Mouse (Mus musculus) lung, embryonic 14.5 days (tissue): ENCODE measurements at regions not wholly inside any gene's neighbourhood (a gene's known extent, or its start where the extent isn't known, plus 50 kb on each side); places are given as distances from the start of the nearest gene placed in this dataset.

Experiments used
- ATAC-seq: fragments of 200-750 bp; cut with Nextera tagmentation; 2 replicates; pipeline ENCODE4 v1.8.0; 2017; ENCODE audit warnings: mild to moderate bottlenecking, moderate TSS enrichment, moderate library complexity; ENCODE audit not compliant: insufficient read depth
- DNase-seq: peaks from one replicate; pipeline ENCODE4 v3.0.0-alpha.2; 2015
- H3K27ac ChIP-seq: fragments of 300-500 bp; sonication (generic); 2 replicates; pipeline ENCODE4 v1.5.1; 2014; ENCODE audit warnings: low read depth, mild to moderate bottlenecking, moderate library complexity
- H3K27me3 ChIP-seq: fragments of 300-500 bp; sonication (generic); 2 replicates; pipeline ENCODE4 v1.6.1; 2014; ENCODE audit warnings: low read length, control low read depth; ENCODE audit not compliant: insufficient read depth
- H3K36me3 ChIP-seq: fragments of 300-500 bp; sonication (generic); 2 replicates; pipeline ENCODE4 v1.6.1; 2014; ENCODE audit warnings: control low read depth; ENCODE audit not compliant: insufficient read depth
- H3K4me1 ChIP-seq: fragments of 300-500 bp; sonication (generic); 2 replicates; pipeline ENCODE4 v1.6.1; 2014; ENCODE audit warnings: antibody characterized with exemption, control low read depth; ENCODE audit not compliant: insufficient read depth
- H3K4me2 ChIP-seq: fragments of 300-500 bp; sonication (generic); 2 replicates; pipeline ENCODE4 v1.6.1; 2014; ENCODE audit warnings: mild to moderate bottlenecking
- H3K4me3 ChIP-seq: fragments of 300-500 bp; sonication (generic); 2 replicates; pipeline ENCODE4 v1.5.1; 2014; ENCODE audit warnings: low read depth, low read length
- H3K9ac ChIP-seq: fragments of 300-500 bp; sonication (generic); 2 replicates; pipeline ENCODE4 v1.6.1; 2014
- H3K9me3 ChIP-seq: fragments of 300-500 bp; sonication (generic); 2 replicates; pipeline ENCODE4 v1.6.1; 2016; ENCODE audit warnings: low read depth, low read length, control low read depth
- CTCF ChIP-seq: IDR thresholded peaks from 2 replicates; pipeline ENCODE4 v1.5.1; 2016; ENCODE audit warnings: antibody characterized with exemption, low read depth
- WGBS: fragments of 180-500 bp; shearing (Covaris S2); extraction: QIAGEN DNeasy Blood & Tissue Kit; methylation state at CpG from one replicate; pipeline ENCODE4 v1.1.7; 2014; 5-methylcytosine and 5-hydroxymethylcytosine counted together

DNA sequence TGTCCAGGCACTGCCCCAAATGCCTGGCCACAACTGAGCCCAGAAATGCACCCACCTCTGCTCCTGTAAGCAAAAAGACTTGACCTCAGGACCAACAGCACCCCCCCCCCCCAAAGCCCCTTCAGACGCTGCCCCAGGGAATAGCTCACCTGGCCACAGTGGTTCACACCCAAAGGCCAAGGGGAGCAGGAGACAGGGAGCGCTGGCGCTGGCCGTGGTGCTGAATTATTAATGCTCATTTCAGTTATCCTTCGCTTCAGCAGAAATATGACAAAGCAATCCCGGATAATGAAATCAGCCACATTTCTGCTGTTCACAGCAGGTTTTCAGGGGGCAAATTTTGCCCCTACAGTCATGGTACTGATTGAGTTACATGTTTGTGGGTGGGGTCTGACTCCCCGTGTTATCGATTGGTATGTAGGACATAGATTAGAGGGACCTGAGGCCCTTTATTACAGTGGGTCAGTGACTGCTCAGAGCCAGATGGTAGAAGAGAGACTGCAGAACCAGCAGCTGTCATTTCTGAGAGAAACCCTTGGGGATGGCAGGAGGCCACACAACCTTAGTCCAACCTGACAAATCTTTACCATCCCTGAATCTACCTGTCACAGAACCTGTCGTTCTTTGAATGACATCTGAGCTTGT lies 202.5 kb upstream of the N4bp1 start:
- no peaks in the 10 kb centered on the region for H3K4me1 ChIP-seq
- 40% methylated on average over 9 of the region's 9 CpGs for WGBS
- peak; percentile 87 for DNase-seq
- no peak overlapping the region for H3K9ac ChIP-seq
- H3K4me2 ChIP-seq: no peak overlapping the region
- H3K4me3 ChIP-seq: no peak overlapping the region
- no peaks in the 10 kb centered on the region for H3K27me3 ChIP-seq
- no peaks in the 10 kb centered on the region for H3K9me3 ChIP-seq
- ATAC-seq: no peak
- no peak overlapping the region for H3K27ac ChIP-seq
- no peak for TF ChIP-seq CTCF
- H3K36me3 ChIP-seq: no peaks in the 10 kb centered on the region

DNA sequence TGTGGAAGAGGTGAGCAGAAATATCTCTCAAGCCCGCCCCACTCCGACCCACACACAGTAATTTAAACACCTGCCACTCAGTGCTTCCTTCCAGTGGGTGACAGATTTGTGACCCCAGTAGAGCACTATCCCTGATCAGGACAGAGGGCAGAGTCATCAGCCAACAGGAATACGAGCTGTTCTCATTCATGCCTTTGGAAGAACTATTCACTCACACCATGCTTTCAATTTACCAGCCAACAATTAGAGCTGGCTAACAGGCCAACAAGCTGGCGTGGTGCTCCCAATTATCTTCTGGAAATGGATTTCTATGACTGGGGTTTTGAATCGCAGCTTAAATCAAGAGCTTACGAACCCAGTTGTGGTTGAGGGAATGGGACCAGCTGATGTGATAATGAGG lies 193.2 kb upstream of the N4bp1 start:
- Histone ChIP-seq H3K27ac (no peak overlapping the region), H3K9ac (no peak overlapping the region), H3K36me3 (no peaks in the 10 kb centered on the region), H3K4me2 (no peak overlapping the region), H3K4me3 (no peak overlapping the region), H3K4me1 (no peaks in the 10 kb centered on the region), H3K27me3 (no peaks in the 10 kb centered on the region), H3K9me3 (no peaks in the 10 kb centered on the region)
- no peak for TF ChIP-seq CTCF
- WGBS: 60% methylated on average over 6 of the region's 6 CpGs
- no peak for ATAC-seq
- DNase-seq: no peak

DNA sequence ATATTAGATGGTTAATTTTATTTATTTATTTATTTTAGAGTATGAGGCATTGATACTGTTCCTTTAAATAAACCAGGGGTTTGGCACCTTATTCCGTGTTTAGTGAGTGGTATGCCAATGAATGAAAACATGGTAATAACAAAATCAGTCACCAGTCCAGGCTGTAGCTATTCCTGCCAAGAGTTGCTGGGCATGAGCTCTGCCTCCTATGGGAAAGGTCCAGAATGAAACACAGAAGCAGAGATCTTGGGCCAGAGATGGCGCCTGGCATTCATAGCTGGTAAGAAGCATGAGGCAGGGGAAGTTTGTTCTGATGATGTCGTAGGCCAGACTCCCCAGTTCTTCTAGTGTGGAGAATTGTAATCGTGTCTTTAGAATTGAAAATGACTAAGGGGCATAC lies 190.9 kb upstream of the N4bp1 start:
- H3K27me3 ChIP-seq: no peaks in the 10 kb centered on the region
- DNase-seq: no peak
- no peaks in the 10 kb centered on the region for H3K9me3 ChIP-seq
- H3K4me2 ChIP-seq: no peak overlapping the region
- no peak overlapping the region for H3K4me3 ChIP-seq
- no peaks in the 10 kb centered on the region for H3K36me3 ChIP-seq
- no peak for ATAC-seq
- no peak overlapping the region for H3K27ac ChIP-seq
- no peaks in the 10 kb centered on the region for H3K4me1 ChIP-seq
- 85% methylated on average over 4 of the region's 4 CpGs for WGBS
- H3K9ac ChIP-seq: no peak overlapping the region
- TF ChIP-seq CTCF: no peak

DNA sequence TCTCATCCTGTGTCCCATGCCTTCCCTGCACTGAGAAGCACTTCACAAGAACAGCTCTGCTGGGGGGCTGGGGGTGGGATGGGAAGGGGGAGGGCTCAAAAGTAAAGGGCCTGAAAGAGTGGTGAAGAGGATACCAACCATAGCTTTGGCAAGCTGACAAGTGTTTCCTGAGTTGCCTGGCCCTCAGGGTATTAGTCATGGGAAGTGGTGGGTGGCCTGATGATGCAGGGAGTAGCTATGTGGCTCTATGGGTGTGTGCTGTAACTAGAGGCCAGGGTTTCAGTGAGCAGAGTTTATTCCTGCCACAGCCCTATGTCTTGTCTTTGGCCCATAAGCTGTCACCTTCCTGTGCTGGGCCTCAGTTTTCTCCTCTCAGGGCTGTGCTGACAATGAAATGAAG lies 186.2 kb upstream of the N4bp1 start:
- H3K4me2 ChIP-seq: no peak overlapping the region
- DNase-seq (peak; percentile 30), ATAC-seq (no peak)
- no peak overlapping the region for H3K9ac ChIP-seq
- H3K36me3 ChIP-seq: no peaks in the 10 kb centered on the region
- no peaks in the 10 kb centered on the region for H3K9me3 ChIP-seq
- no peaks in the 10 kb centered on the region for H3K4me1 ChIP-seq
- no peak overlapping the region for H3K27ac ChIP-seq
- no peak overlapping the region for H3K4me3 ChIP-seq
- no peak for TF ChIP-seq CTCF
- H3K27me3 ChIP-seq: no peaks in the 10 kb centered on the region

DNA sequence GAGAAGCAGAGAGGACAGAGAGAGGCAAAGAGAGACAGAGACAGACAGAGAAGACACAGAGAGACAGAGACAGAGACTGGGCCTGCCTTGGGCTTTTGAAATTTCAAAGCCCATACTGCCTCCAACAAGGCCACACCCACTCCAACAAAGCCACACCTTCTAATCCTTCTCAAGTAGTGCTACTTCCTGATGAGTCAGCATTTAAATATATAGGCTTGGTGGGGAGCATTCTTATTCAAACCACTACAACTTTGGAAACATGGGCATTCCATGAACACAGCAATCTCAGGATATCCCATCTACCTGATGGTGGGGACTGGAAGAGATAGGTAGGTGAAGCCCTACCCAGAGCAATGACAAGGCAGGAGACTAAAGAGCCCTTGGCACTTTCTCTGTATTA lies 182.0 kb upstream of the N4bp1 start:
- no peaks in the 10 kb centered on the region for H3K4me1 ChIP-seq
- no peak for TF ChIP-seq CTCF
- no peaks in the 10 kb centered on the region for H3K27me3 ChIP-seq
- ATAC-seq: no peak
- no peak for DNase-seq
- no peaks in the 10 kb centered on the region for H3K36me3 ChIP-seq
- H3K4me3 ChIP-seq: no peak overlapping the region
- H3K9me3 ChIP-seq: no peaks in the 10 kb centered on the region
- H3K27ac ChIP-seq: no peak overlapping the region
- no peak overlapping the region for H3K9ac ChIP-seq
- H3K4me2 ChIP-seq: no peak overlapping the region

DNA sequence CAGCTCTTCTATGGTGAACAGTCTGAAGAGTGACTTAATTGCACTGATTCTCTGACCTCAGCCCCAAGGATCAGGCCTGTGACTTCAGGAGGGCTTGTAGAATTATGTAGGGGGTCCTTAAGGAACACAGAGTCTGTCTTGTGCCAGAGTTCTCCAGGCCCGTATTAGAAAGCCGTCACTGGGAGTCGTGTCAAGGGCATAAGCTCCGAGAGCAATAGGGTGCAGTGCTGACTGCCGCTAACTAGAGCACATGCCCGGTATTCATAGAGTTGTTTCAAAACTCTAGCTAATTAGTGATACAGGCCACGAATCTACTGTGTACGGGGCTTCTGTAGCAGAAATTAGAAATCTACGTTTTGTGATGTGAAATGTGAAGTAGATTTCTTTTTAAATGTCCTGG lies 179.7 kb upstream of the N4bp1 start:
- Histone ChIP-seq H3K36me3 (no peaks in the 10 kb centered on the region), H3K4me1 (no peaks in the 10 kb centered on the region), H3K9me3 (no peaks in the 10 kb centered on the region), H3K4me3 (no peak overlapping the region), H3K27ac (no peak overlapping the region), H3K4me2 (no peak overlapping the region), H3K27me3 (no peaks in the 10 kb centered on the region), H3K9ac (no peak overlapping the region)
- WGBS: 86% methylated on average over 9 of the region's 9 CpGs
- no peak for TF ChIP-seq CTCF
- DNase-seq (no peak), ATAC-seq (no peak)

DNA sequence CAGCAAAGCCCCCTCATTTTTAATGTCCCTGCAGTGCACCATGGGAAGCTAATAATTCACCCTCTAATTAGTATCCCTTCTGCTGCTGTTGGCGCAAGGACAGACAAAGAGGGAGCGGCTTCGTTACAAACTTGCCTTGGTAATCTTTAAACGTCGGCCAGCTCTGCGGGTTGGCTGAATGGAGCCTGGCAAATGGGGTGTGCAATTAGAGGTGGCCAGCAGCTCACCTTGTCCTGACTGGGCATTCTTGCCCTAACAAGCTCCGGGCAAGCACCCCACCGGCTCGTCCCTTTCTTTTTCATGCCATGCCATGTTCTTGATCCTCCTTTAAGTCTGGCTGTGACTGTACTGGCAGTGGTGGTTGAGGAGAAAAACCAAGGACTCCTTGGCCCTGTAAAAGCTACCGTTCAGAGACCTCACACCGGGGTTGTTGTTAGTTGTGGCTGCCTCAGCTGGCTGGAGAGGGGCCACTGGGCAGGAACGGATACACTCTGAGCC lies 179.2 kb upstream of the N4bp1 start:
- ATAC-seq (no peak), DNase-seq (no peak)
- Histone ChIP-seq H3K9ac (no peak overlapping the region), H3K27me3 (no peaks in the 10 kb centered on the region), H3K4me1 (no peaks in the 10 kb centered on the region), H3K9me3 (no peaks in the 10 kb centered on the region), H3K4me3 (no peak overlapping the region), H3K4me2 (no peak overlapping the region), H3K27ac (no peak overlapping the region), H3K36me3 (no peaks in the 10 kb centered on the region)
- 86% methylated on average over 12 of the region's 12 CpGs for WGBS
- no peak for TF ChIP-seq CTCF

DNA sequence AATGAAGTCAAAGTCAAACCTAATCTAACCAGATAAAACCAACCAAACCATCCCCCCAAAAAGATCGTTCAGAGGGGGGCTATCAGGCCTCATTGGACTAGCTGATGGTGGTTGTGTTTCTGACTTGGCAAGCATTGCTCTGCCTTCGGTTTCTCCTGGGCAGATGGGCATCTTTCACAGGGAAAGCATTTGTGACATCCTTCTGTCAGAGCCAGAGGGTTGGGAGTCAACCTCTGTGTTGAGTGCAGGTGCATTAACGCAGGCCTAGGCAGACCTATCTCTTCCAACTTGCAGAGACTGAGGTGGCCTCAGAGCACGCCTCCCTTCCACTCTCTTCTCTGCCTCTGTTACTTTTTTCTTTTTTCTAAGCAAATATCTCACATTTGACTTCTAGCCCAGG lies 178.5 kb upstream of the N4bp1 start:
- H3K27me3 ChIP-seq: no peaks in the 10 kb centered on the region
- no peak overlapping the region for H3K27ac ChIP-seq
- ATAC-seq: no peak
- no peak for TF ChIP-seq CTCF
- H3K9ac ChIP-seq: no peak overlapping the region
- no peak overlapping the region for H3K4me3 ChIP-seq
- H3K4me2 ChIP-seq: no peak overlapping the region
- no peaks in the 10 kb centered on the region for H3K4me1 ChIP-seq
- 87% methylated on average over 4 of the region's 4 CpGs for WGBS
- no peak for DNase-seq
- no peaks in the 10 kb centered on the region for H3K9me3 ChIP-seq
- H3K36me3 ChIP-seq: no peaks in the 10 kb centered on the region
